Mouse (Mus musculus) neural tube, embryonic 11.5 days (tissue): ENCODE results near the gene Oas1h. TPM values are rescaled to one million over a fixed set of nuclear protein-coding genes. Genes with fewer than 3 reads are reported as not detected.

ENCODE experiments used
- ATAC-seq: fragments of 200-750 bp; cut with Nextera tagmentation; 2 replicates; pipeline ENCODE4 v1.8.0; 2017; ENCODE audit warnings: moderate number of reproducible peaks, mild to moderate bottlenecking, moderate TSS enrichment, moderate library complexity; ENCODE audit not compliant: insufficient read depth, low FRiP score, low TSS enrichment
- DNase-seq: peaks from one replicate; pipeline ENCODE4 v3.0.0-alpha.2; 2015; ENCODE audit warnings: low spot score
- H3K27ac ChIP-seq: fragments of 300-500 bp; sonication (generic); 2 replicates; pipeline ENCODE4 v1.5.1; 2014; ENCODE audit warnings: low read depth, mild to moderate bottlenecking, low read length
- H3K27me3 ChIP-seq: fragments of 300-500 bp; sonication (generic); 2 replicates; pipeline ENCODE4 v1.6.1; 2014; ENCODE audit warnings: mild to moderate bottlenecking, low read length, mixed read lengths; ENCODE audit not compliant: control insufficient read depth, insufficient read depth
- H3K36me3 ChIP-seq: fragments of 300-500 bp; sonication (generic); 2 replicates; pipeline ENCODE4 v1.6.1; 2014; ENCODE audit warnings: mild to moderate bottlenecking, low read length, moderate library complexity, mixed read lengths; ENCODE audit not compliant: control insufficient read depth, insufficient read depth
- H3K4me1 ChIP-seq: fragments of 300-500 bp; sonication (generic); 2 replicates; pipeline ENCODE4 v1.6.1; 2014; ENCODE audit warnings: low read length, mixed read lengths; ENCODE audit not compliant: control insufficient read depth, insufficient read depth
- H3K4me2 ChIP-seq: fragments of 300-500 bp; sonication (generic); 2 replicates; pipeline ENCODE4 v1.6.1; 2014; ENCODE audit warnings: low read depth, mild to moderate bottlenecking, moderate library complexity
- H3K4me3 ChIP-seq: fragments of 300-500 bp; sonication (generic); 2 replicates; pipeline ENCODE4 v1.5.1; 2014; ENCODE audit warnings: low read depth, low read length
- H3K9ac ChIP-seq: fragments of 300-500 bp; sonication (generic); 2 replicates; pipeline ENCODE4 v1.6.1; 2014; ENCODE audit warnings: mild to moderate bottlenecking, low read length
- H3K9me3 ChIP-seq: fragments of 300-500 bp; sonication (generic); 2 replicates; pipeline ENCODE4 v1.6.1; 2016; ENCODE audit warnings: low read length; ENCODE audit not compliant: control insufficient read depth
- WGBS: fragments of 180-500 bp; shearing (Covaris S2); extraction: QIAGEN DNeasy Blood & Tissue Kit; methylation state at CpG from one replicate; pipeline ENCODE4 v1.1.7; 2014; 5-methylcytosine and 5-hydroxymethylcytosine counted together
- polyA plus RNA-seq: library from polyadenylated mRNA; unstranded; fragments of >200 nt; fragmentation: Nextera tagmentation; extraction: Ambion mirVana; gene quantifications from 2 replicates; pipeline ENCODE4 v1.2.1, GENCODE M21; 2014

Gene Oas1h
- polyA plus RNA-seq, 1 experiment from 2014 or later: not detected

DNA sequence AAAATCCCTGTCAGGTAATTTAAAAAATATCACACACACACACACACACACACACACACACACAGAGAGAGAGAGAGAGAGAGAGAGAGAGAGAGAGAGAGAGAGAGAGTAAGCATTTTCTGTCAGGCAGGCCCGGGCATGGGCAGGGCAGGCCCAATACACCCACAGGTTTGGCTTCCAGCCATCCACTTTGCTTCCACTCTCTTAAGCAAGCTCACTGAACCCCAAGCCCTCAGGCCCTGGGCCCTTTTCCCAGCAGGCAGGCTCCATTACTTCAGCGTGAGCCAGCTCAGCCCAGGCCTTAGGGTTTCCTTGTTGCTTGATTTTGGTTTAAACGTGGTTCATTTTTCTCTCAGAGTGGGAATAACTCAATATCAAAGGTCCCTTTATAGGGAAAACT is 16.5 kb upstream of the Oas1h start:
- DNase-seq (no peak), ATAC-seq (no peak)

DNA sequence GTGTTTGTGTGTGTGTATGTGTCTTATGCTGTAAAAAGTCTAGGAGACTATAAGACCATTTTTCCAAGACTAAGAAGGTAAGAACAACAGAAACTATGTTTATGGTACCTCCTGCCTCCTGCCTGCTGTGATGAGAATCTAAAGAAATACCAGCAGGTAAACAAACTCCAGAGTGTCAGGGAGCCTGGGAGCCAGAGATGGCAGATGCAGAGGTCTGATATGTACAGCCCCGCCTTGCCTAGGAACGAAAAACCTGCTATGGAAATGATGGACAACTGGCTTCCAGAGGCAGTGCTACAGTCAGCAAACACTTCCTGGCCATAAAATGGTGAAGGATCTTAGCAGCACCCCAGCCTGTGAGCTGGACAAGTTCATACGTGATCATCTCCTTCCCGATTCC is 14.2 kb upstream of the Oas1h start, which contains the start of gene Oas1f:
Gene Oas1f (plus strand): TSS at position 301 of the 400 bp plus-strand sequence.
- Histone ChIP-seq H3K27ac (no peak within 1 kb of the TSS), H3K9ac (no peak within 1 kb of the TSS), H3K4me3 (no peak within 1 kb of the TSS), H3K27me3 (no peaks in the 10 kb centered on the region), H3K36me3 (no peaks in the 10 kb centered on the region), H3K4me2 (no peak within 1 kb of the TSS), H3K9me3 (no peaks in the 10 kb centered on the region), H3K4me1 (no peaks in the 10 kb centered on the region)
- DNase-seq (no peak), ATAC-seq (no peak)
- 84% methylated on average over 4 of the region's 4 CpGs for WGBS

More for the DNA sequence above, 16.5 kb upstream of the Oas1h start:
- Histone ChIP-seq H3K27ac (no peak overlapping the region), H3K9me3 (no peaks in the 10 kb centered on the region), H3K4me1 (no peaks in the 10 kb centered on the region), H3K27me3 (no peaks in the 10 kb centered on the region), H3K4me3 (no peak overlapping the region), H3K4me2 (no peak overlapping the region), H3K9ac (no peak overlapping the region), H3K36me3 (no peaks in the 10 kb centered on the region)
- WGBS: 91% methylated on average over 3 of the region's 3 CpGs

DNA sequence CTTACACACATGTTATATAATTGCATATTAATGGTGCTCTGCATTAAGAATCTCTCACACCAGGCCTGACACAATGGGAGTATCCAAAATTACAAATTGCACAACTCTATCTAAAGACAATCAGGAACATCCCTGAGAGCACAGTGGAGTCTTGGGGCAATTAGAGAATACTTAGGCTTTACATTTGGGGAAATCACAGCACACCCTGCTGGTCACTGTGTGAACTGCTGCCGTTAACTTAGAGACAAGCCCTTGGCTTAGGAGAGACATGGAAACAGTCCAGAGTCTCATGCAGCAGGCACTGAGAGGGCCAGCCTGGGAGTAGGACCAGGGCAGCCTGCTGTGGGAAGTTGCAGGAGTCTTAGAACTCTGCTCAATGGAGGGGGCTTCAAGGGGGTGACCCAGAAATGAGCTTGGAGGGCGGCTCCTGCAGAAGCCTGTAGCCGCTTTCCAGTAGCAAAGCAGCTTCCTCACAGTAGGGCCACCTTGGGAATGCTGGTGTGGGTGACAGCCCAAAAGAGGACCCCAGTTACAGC is 11.6 kb upstream of the Oas1h start:
- 60% methylated on average over 3 of the region's 3 CpGs for WGBS
- DNase-seq: peak; percentile 30
- H3K4me1 ChIP-seq: no peaks in the 10 kb centered on the region

DNA sequence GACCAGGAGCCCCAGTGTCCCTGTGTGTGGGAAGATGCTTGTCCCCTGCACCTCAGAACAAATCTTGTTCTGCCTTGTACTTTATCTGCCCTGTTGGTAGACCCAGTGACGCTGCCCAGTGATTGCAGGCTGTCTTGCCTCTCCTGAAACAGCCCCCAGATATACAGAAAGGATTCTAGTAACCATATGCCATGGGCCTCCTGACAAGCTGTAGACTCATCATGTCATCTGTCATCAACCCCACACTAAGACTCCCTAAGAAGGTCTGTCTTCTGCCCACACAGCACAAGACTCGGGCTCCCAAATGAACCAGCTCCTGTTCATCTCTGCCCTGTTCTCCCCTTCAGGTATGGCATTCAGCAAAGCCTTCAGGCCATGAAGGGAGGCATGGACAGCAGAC is 2.0 kb upstream of the Oas1h start:
- Histone ChIP-seq H3K9me3 (0 out of 2 replicates have a peak, but pooled peaks cover 4% of the 10 kb centered on the region), H3K4me3 (no peak overlapping the region), H3K27ac (no peak overlapping the region), H3K4me1 (no peaks in the 10 kb centered on the region), H3K4me2 (no peak overlapping the region), H3K9ac (no peak overlapping the region), H3K36me3 (no peaks in the 10 kb centered on the region), H3K27me3 (no peaks in the 10 kb centered on the region)
- ATAC-seq (no peak), DNase-seq (no peak)
- 80% methylated on average over 2 of the region's 2 CpGs for WGBS

More for the DNA sequence above, 11.6 kb upstream of the Oas1h start:
- no peak overlapping the region for H3K9ac ChIP-seq
- no peaks in the 10 kb centered on the region for H3K36me3 ChIP-seq
- H3K4me3 ChIP-seq: no peak overlapping the region
- 0 out of 2 replicates have a peak, but pooled peaks cover 4% of the 10 kb centered on the region for H3K9me3 ChIP-seq
- H3K27ac ChIP-seq: no peak overlapping the region
- no peak for ATAC-seq
- no peak overlapping the region for H3K4me2 ChIP-seq
- H3K27me3 ChIP-seq: no peaks in the 10 kb centered on the region

DNA sequence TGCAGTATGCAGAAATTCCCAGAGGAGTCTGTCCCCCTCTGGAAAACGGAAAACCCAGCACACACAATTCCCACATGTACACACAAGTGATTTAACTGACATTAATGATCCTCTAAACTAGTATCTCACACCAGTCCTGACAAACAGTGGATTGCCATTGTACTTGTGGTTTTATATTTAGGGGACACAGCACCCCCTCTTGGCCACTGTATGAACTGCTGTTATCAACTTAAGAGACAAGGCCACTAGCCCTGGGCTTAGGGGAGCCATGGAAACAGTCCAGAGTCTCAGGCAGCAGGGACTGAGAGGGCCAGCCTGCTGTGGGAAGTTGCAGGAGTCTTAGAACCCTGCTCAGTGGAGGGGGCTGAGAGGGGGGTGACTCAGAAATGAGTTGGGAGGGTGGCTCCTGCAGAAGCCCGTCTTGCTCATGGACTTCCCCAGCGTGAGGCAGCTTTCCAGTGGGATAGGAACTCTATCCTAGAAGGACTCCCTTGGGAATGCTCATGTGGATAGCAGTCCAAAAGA is 4.2 kb downstream of the Oas1h start:
- Histone ChIP-seq H3K36me3 (no peaks in the 10 kb centered on the region), H3K4me3 (no peak overlapping the region), H3K9me3 (no peaks in the 10 kb centered on the region), H3K27ac (no peak overlapping the region), H3K27me3 (no peaks in the 10 kb centered on the region), H3K4me1 (no peaks in the 10 kb centered on the region), H3K9ac (no peak overlapping the region), H3K4me2 (no peak overlapping the region)
- no peak for DNase-seq
- ATAC-seq: no peak
- 64% methylated on average over 3 of the region's 3 CpGs for WGBS

DNA sequence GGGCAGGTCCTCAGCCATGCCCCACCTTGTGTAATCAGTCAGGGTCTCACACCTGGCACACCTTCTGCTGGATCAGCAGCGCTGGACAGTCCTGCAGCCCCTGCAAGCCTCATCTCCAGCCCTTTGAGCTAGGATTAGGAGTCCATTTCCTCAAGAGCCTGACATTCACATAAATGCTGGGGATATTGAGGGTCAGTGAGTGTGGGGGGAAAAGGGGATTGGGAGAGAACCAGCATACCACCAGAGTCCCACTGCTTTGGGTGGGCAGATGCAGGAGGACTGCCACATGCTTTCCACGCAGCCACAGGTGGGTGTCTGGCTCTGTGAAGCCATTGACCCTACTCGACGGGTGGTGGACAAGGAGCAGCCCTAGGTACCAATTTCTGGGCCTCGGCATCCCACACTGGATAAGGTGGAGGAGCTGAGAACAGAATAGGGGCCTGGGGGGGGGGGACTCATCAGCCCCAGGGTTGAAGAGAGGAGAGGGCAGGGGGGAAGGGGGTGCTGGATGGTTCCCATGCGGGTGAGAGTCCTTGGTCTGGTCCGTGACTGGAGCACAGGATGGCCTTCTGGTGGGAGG is 8.3 kb downstream of the Oas1h start:
- Histone ChIP-seq H3K27me3 (no peaks in the 10 kb centered on the region), H3K9me3 (no peaks in the 10 kb centered on the region), H3K4me1 (no peaks in the 10 kb centered on the region), H3K27ac (no peak overlapping the region), H3K9ac (no peak overlapping the region), H3K36me3 (no peaks in the 10 kb centered on the region), H3K4me3 (no peak overlapping the region), H3K4me2 (no peak overlapping the region)
- DNase-seq (no peak), ATAC-seq (no peak)
- 76% methylated on average over 7 of the region's 7 CpGs for WGBS

DNA sequence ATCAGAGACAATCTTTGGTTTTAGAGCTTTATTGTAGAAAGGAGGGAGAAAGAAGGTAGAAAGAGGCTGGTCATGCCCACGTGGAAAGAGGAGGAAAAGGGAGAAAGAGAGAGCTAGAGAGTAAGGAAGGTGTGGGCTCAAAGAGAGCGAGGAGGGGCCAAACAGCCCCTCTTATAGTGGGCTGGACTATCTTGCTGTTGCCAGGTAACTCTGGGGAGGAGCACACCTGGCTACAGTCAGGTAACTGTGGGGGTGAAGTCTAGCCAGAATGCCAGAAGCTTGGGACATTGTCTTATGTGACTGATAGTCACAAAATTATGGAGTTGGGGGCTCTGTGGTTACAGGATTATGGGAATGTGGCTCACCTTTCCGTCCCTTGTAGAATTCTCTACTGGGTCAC is 8.9 kb downstream of the Oas1h start:
- Histone ChIP-seq H3K9me3 (no peaks in the 10 kb centered on the region), H3K27ac (no peak overlapping the region), H3K9ac (no peak overlapping the region), H3K36me3 (no peaks in the 10 kb centered on the region), H3K4me3 (no peak overlapping the region), H3K4me1 (no peaks in the 10 kb centered on the region), H3K4me2 (no peak overlapping the region), H3K27me3 (no peaks in the 10 kb centered on the region)
- no peak for DNase-seq
- WGBS: 65% methylated on average over 3 of the region's 3 CpGs
- no peak for ATAC-seq

DNA sequence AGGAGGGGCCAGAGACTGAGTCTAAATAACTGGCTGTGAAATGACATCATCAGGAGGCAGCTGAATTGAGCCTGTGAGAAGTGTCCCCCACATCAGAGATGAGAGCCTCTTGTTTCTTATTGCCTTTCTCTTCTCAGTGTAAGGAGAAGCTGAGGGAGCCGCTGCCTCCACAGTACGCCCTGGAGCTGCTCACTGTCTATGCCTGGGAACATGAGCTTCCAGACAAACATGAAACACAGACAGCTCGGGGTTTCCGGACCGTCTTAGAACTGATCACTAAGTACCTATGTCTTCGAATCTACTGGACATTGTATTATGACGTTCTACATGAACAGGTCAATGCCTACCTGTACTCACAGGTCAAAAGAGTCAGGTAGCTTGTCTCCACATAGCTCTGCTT is 9.6 kb downstream of the Oas1h start:
- ATAC-seq: no peak
- Histone ChIP-seq H3K27me3 (no peaks in the 10 kb centered on the region), H3K4me1 (no peaks in the 10 kb centered on the region), H3K9ac (no peak overlapping the region), H3K36me3 (no peaks in the 10 kb centered on the region), H3K4me3 (no peak overlapping the region), H3K9me3 (no peaks in the 10 kb centered on the region), H3K4me2 (no peak overlapping the region), H3K27ac (no peak overlapping the region)
- no peak for DNase-seq
- 86% methylated on average over 7 of the region's 7 CpGs for WGBS

DNA sequence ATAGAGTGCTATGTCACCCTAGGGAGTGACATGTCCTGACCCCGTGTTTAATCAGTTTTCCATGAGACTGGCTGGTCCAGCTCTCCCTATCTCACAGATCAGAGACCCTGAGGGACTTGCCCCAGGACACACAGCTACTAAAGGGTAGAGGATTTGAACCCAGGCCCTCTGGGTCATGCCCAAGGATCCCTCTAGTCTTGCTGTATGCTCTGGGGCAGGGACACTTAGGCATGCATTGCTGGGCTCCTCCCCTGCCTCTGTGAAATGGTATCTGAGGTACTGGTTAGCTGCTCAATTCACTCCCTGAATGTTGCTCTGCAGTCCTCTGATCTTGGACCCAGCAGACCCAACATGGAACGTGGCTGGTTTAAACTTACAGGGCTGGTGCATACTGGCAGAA is 10.2 kb downstream of the Oas1h start:
- DNase-seq (no peak), ATAC-seq (no peak)
- no peaks in the 10 kb centered on the region for H3K36me3 ChIP-seq
- 55% methylated on average over 2 of the region's 2 CpGs for WGBS
- no peak overlapping the region for H3K4me3 ChIP-seq
- H3K9ac ChIP-seq: no peak overlapping the region
- no peak overlapping the region for H3K4me2 ChIP-seq
- H3K4me1 ChIP-seq: no peaks in the 10 kb centered on the region
- no peaks in the 10 kb centered on the region for H3K27me3 ChIP-seq
- H3K9me3 ChIP-seq: no peaks in the 10 kb centered on the region
- H3K27ac ChIP-seq: no peak overlapping the region
